Mouse (Mus musculus) bone marrow macrophage, adult 2 months (primary cell): ENCODE results near the gene Wdfy3.

Experiments
- CTCF ChIP-seq: IDR thresholded peaks from 2 replicates; pipeline ENCODE4 v1.5.1; 2012; ENCODE audit warnings: low read depth, mild to moderate bottlenecking, low read length, moderate library complexity
- POLR2A ChIP-seq: IDR thresholded peaks from 2 replicates; pipeline ENCODE4 v1.6.1; 2012; ENCODE audit warnings: mild to moderate bottlenecking, low read depth, low read length, borderline replicate concordance

GRCm38 (mm10) chr5:101962824-101963223, 106.9 kb downstream of the Wdfy3 start:
- TF ChIP-seq POLR2A (no peak), CTCF (no peak)
